Mouse (Mus musculus) left cerebral cortex, adult 18-20 months (tissue): ENCODE results near the gene Gm13285. TPM values are rescaled to one million over a fixed set of nuclear protein-coding genes. Genes with fewer than 3 reads are reported as not detected.
A peak's percentile ranks its signal among the peaks of the same experiment; 100 is the strongest.
"Not testable (repeated sequence)": the region's sequence is repeated elsewhere in the genome, so short reads cannot be mapped to it uniquely, and the experiment has no call there.

Source experiments
- DNase-seq, 2 experiments: peaks; one replicate each; pipeline ENCODE4 v3.0.0; 2021 to 2022; ENCODE audit warnings: low spot score in 2 of 2, mixed read lengths in 1 of 2
- total RNA-seq, 2 experiments: library from RNA; stranded (reverse); gene quantifications; 2 replicates each; pipeline ENCODE4 v1.2.3; 2021

Gene Gm13285
- total RNA-seq, 2 experiments from 2014 or later, result not detected

- DNase-seq, result peak; percentile 45 to 58
Measured at GRCm38 (mm10) chr4:88793936-88794675, 5.4 kb upstream of the Gm13285 start, which contains the start of gene Gm13275. Gene Gm13275, plus strand, starts transcription at chr4:88794487.

DNA sequence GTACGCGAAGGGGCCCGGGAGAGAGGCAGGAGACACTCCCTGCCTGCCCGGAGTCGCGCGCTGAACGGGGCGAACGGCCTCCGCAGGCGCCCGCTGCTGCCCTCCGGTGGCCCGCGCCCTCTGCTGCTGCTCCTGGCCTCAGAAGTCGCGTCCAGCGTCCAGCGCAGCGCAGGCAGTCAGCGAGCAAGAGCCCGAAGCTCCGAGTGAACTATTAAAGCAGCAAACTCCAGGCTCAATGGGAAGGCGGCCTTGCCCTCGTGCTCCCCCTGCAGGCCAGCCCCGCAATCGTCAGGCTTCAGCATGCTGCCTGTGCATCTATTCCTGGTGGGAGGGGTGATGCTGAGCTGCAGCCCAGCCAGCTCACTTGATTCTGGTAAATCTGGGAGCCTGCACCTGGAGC, 2.4 kb upstream of the Gm13285 start, which contains the start of gene Gm13279:
Gene Gm13279 (plus strand): TSS at position 301 of the 400 bp plus-strand sequence.
- DNase-seq, result not testable (repeated sequence)

GRCm38 (mm10) chr4:88802954-88803353, 3.5 kb downstream of the Gm13285 start, which contains the start of gene Gm13287:
Gene Gm13287, plus strand, starts transcription at chr4:88803254.
- not testable (repeated sequence) for DNase-seq

- DNase-seq, result not testable (repeated sequence)
Measured at GRCm38 (mm10) chr4:88805231-88805630, 5.8 kb downstream of the Gm13285 start, which contains the start of gene Gm13288. Gene Gm13288, plus strand, starts transcription at chr4:88805531.

GRCm38 (mm10) chr4:88805761-88806160, 6.3 kb downstream of the Gm13285 start:
- DNase-seq, result not testable (repeated sequence)

- DNase-seq, result no peak
Measured at GRCm38 (mm10) chr4:88815928-88816327, 16.5 kb downstream of the Gm13285 start, which contains the start of gene Ifna7. Gene Ifna7, plus strand, starts transcription at chr4:88816228.

GRCm38 (mm10) chr4:88819659-88820058, 20.2 kb downstream of the Gm13285 start, which contains the start of gene Ifna11:
Gene Ifna11, plus strand, starts transcription at chr4:88819959.
- DNase-seq, result no peak

GRCm38 (mm10) chr4:88822995-88823394, 23.5 kb downstream of the Gm13285 start:
- peak; percentile 9 to 23 for DNase-seq

GRCm38 (mm10) chr4:88827116-88827515, 27.7 kb downstream of the Gm13285 start, which contains the start of gene Ifna6:
Gene Ifna6, plus strand, starts transcription at chr4:88827416.
- DNase-seq, result not testable (repeated sequence)

- DNase-seq, result peak; percentile 45 to 56
Measured at GRCm38 (mm10) chr4:88830523-88830922, 31.1 kb downstream of the Gm13285 start.

GRCm38 (mm10) chr4:88835225-88835624, 35.8 kb downstream of the Gm13285 start, which contains the start of gene Ifna5:
Gene Ifna5, plus strand, starts transcription at chr4:88835525.
- not testable (repeated sequence) for DNase-seq

- no peak for DNase-seq
Measured at GRCm38 (mm10) chr4:88838828-88839227, 39.4 kb downstream of the Gm13285 start.

DNA sequence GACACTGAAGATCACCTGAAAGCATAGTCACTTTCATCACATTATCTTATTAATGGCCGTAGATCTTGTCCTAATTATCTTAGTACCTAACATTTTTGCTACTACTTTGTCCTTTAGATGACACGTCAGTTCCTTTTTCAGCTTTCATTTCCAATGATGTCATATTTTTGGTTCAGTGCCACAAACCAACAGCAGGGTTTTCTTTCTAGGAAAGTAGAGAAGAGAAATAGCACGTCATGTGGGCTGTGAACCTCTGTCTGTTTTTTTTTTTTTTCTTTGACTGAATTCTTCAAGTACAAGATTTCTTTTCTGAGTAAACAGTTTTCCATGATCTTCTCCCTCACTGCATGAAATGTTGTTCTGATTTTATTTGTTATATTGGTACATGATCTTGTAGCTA, 40.6 kb downstream of the Gm13285 start:
- DNase-seq, result no peak

DNA sequence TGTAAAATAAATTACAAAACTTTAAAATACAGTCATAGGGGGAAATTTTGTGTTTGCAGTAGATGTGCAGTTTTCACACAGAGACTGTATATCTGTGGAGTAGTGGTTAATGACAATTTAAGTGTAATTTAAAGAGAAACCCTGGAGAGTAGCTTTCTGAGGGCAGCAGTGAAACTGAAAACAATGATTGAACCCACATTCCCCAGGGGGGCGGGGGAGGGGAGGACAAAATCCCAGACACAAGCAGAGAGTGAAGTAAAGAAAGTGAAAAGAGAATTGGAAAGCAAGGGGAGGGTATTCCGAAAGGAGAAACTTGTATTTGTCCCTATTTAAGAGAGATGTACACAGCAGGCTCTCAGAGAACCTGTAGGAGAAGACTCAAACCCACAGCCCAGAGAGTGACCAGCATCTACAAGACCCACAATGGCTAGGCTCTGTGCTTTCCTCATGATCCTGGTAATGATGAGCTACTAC, 42.0 kb downstream of the Gm13285 start, which contains the start of gene Ifna4:
Gene Ifna4 (plus strand): TSS at position 424 of the 474 bp plus-strand sequence.
- no peak for DNase-seq

DNA sequence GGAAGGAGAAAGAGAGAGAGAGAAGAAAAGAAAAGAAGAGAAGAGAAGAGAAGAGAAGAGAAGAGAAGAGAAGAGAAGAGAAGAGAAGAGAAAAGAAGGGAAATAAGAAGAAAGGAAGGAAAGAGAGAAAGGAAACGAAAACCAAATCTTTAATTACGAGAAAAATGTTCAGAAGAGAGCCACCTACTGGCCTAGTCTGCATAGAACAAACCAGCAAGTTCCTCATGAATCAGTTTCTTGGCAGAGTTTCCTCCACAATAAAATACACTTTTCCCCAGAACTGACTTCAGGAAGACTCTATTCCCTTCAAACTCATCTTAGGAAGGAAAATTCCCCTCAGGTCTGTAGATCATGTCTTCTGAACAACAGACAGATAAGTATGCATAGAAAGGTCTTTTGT, 45.9 kb downstream of the Gm13285 start:
- no peak for DNase-seq

DNA sequence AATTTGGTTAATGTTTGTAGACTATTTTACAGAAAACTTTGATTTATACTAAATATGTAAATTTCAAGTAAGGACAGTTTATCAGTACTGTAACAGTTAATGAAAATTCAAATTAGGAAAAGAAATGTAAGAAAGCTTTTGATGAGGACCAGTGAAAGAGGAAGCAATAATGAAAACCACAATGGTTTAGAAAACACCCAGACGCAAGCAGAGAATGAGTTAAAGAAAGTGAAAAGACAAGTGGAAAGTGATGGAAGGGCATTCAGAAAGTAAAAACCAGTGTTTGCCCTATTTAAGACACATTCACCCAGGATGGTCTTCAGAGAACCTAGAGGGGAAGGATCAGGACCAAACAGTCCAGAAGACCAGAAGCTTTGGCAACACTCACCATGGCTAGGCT, 50.2 kb downstream of the Gm13285 start, which contains the start of gene Ifna1:
Gene Ifna1 (plus strand): TSS at position 390 of the 400 bp plus-strand sequence.
- no peak for DNase-seq

Other genes with a start within 250 kb of the Gm13285 start
- not detected for gene Ifna15, start 241.4 kb upstream of the Gm13285 start, total RNA-seq
- not detected for gene Ifna14, start 227.9 kb upstream of the Gm13285 start, total RNA-seq
- not detected for gene Ifna9, start 207.3 kb upstream of the Gm13285 start, total RNA-seq
- not detected for gene Ifna12, start 196.3 kb upstream of the Gm13285 start, total RNA-seq
- gene C87499, start 165.3 kb upstream of the Gm13285 start, total RNA-seq, result not detected
- gene Ifna13, start 155.2 kb upstream of the Gm13285 start, total RNA-seq, result not detected
- gene Ifna16, start 122.7 kb upstream of the Gm13285 start, total RNA-seq, result not detected
- not detected for gene Ifna2, start 115.8 kb upstream of the Gm13285 start, total RNA-seq
- gene Ifnab, start 108.3 kb upstream of the Gm13285 start, total RNA-seq, result not detected
- under 1 TPM; 0.49 to 0.89 TPM for gene Gm26566, start 77.9 kb upstream of the Gm13285 start, total RNA-seq
- 100 to 1,000 TPM; 100 to 103 TPM for gene Klhl9, start 77.2 kb upstream of the Gm13285 start, total RNA-seq
- not detected for gene Gm13271, start 44.8 kb upstream of the Gm13285 start, total RNA-seq
- gene Gm13283, start 39.5 kb upstream of the Gm13285 start, total RNA-seq, result not detected
- not detected for gene Gm13290, start 25.8 kb upstream of the Gm13285 start, total RNA-seq
- not detected for gene Gm13289, start 22.7 kb upstream of the Gm13285 start, total RNA-seq
- gene Gm13272, start 19.8 kb upstream of the Gm13285 start, total RNA-seq, result not detected
- not detected for gene Ifnz, start 17.5 kb upstream of the Gm13285 start, total RNA-seq
- gene Gm13276, start 14.0 kb upstream of the Gm13285 start, total RNA-seq, result not detected
- gene Gm13277, start 11.0 kb upstream of the Gm13285 start, total RNA-seq, result not detected
- not detected for gene Gm13278, start 8.1 kb upstream of the Gm13285 start, total RNA-seq
- not detected for gene Gm13275, start 5.2 kb upstream of the Gm13285 start, total RNA-seq
- not detected for gene Gm13279, start 2.3 kb upstream of the Gm13285 start, total RNA-seq
- gene Gm13287, start 3.6 kb downstream of the Gm13285 start, total RNA-seq, result not detected
- gene Gm13288, start 5.9 kb downstream of the Gm13285 start, total RNA-seq, result not detected
- not detected for gene Ifna7, start 16.6 kb downstream of the Gm13285 start, total RNA-seq
- gene Ifna11, start 20.3 kb downstream of the Gm13285 start, total RNA-seq, result not detected
- not detected for gene Ifna6, start 27.8 kb downstream of the Gm13285 start, total RNA-seq
- not detected for gene Ifna5, start 35.9 kb downstream of the Gm13285 start, total RNA-seq
- not detected for gene Ifna4, start 42.2 kb downstream of the Gm13285 start, total RNA-seq
- not detected for gene Ifna1, start 50.4 kb downstream of the Gm13285 start, total RNA-seq
- gene Ifne, start 80.5 kb downstream of the Gm13285 start, total RNA-seq, result not detected